Mouse (Mus musculus) E14TG2a.4 (cell line): ENCODE data around the gene Mrpl24.
"Not testable (repeated sequence)": the region's sequence is repeated elsewhere in the genome, so short reads cannot be mapped to it uniquely, and the experiment has no call there.

Source experiments
- H3K27me3 ChIP-seq: 2 replicates; pipeline ENCODE4 v1.6.1; 2014; ENCODE audit warnings: low read length, control low read depth; ENCODE audit not compliant: insufficient read depth
- H3K36me3 ChIP-seq: 2 replicates; pipeline ENCODE4 v1.6.1; 2014; ENCODE audit warnings: low read length, control low read depth; ENCODE audit not compliant: insufficient read depth
- H3K4me1 ChIP-seq: replicated peaks from 2 replicates; pipeline ENCODE4 v1.6.1; 2014; ENCODE audit warnings: low read depth, low read length, control low read depth
- H3K4me3 ChIP-seq: replicated peaks from 2 replicates; pipeline ENCODE4 v1.5.1; 2014; ENCODE audit warnings: mild to moderate bottlenecking, low read length
- H3K9me3 ChIP-seq: 2 replicates; pipeline ENCODE4 v1.6.1; 2014; ENCODE audit warnings: low read length, control low read depth
- CTCF ChIP-seq: conservative IDR thresholded peaks from 2 replicates; pipeline ENCODE4 v1.5.1; 2014; ENCODE audit warnings: low read length
- NANOG ChIP-seq: IDR thresholded peaks from 2 replicates; pipeline ENCODE4 v1.6.1; 2014; ENCODE audit warnings: borderline replicate concordance, low read length, mixed read lengths
- POU5F1 ChIP-seq: IDR thresholded peaks from 2 replicates; pipeline ENCODE4 v1.6.1; 2014; ENCODE audit warnings: low read length, borderline replicate concordance

Mrpl24 gene

DNA sequence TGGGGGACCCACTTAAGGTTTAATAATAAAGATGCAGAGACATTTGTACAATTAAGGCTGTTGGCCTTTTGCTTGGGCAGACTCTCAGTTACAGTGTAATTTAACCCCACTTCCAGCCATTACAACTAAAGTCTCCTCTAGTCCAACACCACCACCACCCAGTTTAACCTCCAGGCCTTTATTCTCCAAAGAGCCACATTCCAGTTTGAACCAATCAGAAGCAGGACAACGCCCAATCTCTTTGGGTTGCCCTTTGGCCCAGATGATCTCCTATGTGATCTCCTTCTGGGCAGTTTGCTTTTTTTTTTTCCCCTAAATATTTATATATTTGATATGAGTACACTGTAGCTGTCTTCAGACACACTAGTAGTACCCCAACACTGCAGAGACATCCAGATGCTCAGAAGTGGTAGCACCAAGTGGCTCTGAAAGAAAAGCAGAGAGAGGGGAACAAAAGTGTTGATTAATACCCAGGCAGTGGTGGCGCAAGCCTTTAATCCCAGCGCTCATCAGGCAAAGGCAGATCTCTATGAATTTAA, 25.9 kb upstream of the Mrpl24 start:
- no peaks in the 10 kb centered on the region for H3K36me3 ChIP-seq
- H3K4me3 ChIP-seq: peak overlapping the region; percentile 18
- TF ChIP-seq CTCF (no peak), NANOG (no peak)
- H3K27me3 ChIP-seq: no peaks in the 10 kb centered on the region
- H3K9me3 ChIP-seq: no peaks in the 10 kb centered on the region
- peaks cover 38% of the 10 kb centered on the region for H3K4me1 ChIP-seq

DNA sequence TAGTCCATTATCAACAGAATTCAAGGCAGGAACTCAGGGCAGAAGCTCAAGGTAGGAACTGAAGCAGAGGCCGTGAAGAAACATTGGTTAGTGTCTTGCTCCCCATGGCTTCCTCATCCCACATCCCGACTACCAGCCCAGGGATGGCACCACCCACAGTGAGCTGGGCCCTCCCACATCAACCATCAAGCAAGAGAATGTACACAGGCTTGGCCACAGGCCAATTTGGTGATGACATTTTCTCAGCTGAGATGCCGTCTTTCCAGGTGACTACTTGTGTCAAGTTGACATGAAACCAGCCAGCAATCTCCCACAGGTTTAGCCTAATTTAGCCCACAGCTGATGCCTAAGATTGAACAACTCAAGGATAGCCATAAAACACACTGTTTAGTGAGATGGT, 20.0 kb upstream of the Mrpl24 start:
- H3K4me3 ChIP-seq: no peak overlapping the region
- H3K9me3 ChIP-seq: no peaks in the 10 kb centered on the region
- H3K36me3 ChIP-seq: no peaks in the 10 kb centered on the region
- no peaks in the 10 kb centered on the region for H3K27me3 ChIP-seq
- H3K4me1 ChIP-seq: peaks cover 32% of the 10 kb centered on the region
- TF ChIP-seq POU5F1 (no peak), NANOG (no peak), CTCF (no peak)

DNA sequence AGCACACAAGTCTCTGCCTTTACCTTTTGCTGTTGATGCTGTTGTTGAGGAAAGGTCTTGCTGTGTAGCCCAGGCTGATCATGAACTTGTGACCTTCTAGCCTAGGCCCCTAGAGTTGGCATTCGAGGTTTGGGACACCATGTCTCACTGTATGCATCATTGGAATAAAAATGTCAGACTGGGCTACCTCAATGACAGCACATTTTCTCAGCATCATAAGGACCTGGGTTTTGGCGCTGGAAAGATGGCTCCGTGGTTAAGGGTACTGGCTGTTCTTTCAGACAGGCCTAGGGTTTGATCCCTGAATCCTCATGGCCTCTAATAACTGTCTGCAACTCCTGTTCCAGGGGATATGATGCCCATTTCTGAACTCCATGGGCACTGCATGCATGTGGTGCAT, 19.5 kb upstream of the Mrpl24 start:
- TF ChIP-seq NANOG: no peak
- TF ChIP-seq POU5F1: no peak
- Histone ChIP-seq H3K36me3 (no peaks in the 10 kb centered on the region), H3K9me3 (no peaks in the 10 kb centered on the region), H3K4me1 (peaks cover 28% of the 10 kb centered on the region), H3K4me3 (no peak overlapping the region), H3K27me3 (no peaks in the 10 kb centered on the region)

DNA sequence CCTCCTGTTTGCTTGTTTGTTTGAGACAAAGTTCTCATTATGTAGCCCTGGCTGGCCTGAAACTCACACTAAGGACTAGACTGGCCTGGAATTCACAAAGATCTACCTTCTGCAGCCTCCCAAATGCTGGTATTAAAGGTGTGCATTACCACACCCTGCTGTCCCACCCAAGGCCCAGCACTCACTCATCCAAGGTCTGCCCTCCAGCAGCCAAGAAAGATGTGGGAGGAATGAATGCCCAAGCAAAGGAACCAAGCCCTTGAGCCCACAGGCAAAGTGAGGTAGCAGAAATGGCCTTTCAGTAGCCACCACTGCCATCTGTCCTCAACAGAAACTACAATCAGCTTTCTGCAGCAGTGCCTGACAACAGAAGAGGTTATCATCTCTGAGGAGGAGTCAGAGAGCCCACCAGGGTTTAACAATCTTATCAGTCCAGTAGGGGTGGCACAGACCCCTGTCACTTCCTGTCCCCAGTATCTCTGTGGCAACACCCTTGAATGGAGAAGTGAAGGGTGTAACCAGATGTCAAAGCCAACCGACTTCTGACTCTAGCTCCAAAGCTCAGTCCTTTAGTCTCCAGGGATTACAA, 18.2 kb upstream of the Mrpl24 start:
- Histone ChIP-seq H3K4me3 (no peak overlapping the region), H3K4me1 (peaks cover 23% of the 10 kb centered on the region), H3K9me3 (no peaks in the 10 kb centered on the region), H3K27me3 (no peaks in the 10 kb centered on the region), H3K36me3 (no peaks in the 10 kb centered on the region)
- TF ChIP-seq NANOG (no peak), CTCF (no peak), POU5F1 (no peak)

DNA sequence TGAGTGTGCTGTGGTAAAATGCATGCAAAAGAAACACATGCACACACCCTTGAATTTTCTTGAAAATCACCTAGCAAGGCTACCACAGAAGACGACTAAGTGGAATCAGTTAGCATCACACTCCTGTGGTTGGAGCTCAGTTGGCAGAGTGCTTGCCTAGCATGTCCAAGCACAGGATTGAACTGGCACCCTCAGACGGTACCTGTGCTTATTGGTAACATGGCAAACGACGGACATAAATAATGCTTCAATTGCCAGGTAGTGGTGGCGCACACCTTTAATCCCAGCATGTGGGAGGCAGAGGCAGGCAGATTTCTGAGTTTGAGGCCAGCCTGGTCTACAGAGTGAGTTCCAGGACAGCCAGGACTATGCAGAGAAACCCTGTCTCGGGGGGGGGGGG, 17.3 kb upstream of the Mrpl24 start:
- H3K27me3 ChIP-seq, H3K9me3 ChIP-seq, H3K36me3 ChIP-seq, H3K4me3 ChIP-seq: not testable (repeated sequence)
- H3K4me1 ChIP-seq: peaks cover 23% of the 10 kb centered on the region

DNA sequence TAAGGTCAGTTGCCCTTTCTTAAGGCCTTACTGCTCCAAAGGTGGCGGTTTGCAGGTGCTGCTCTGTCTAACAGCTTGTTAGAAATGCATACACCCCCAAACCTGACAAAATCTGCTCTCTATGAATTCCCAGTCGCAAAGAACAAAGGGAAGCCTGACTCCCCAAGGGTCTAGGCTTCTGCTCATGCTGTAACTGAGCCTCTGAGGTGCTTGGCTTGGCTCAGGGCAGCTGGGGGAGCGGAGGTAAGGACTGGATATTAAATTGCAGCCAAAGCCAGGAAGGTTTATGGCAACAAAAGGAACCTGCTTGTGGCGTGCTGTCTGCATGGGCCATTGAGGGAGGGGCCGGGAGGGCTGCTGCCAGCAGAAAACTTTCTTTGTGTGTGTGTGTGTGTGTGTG, 15.5 kb upstream of the Mrpl24 start:
- Histone ChIP-seq H3K27me3 (no peaks in the 10 kb centered on the region), H3K4me3 (no peak overlapping the region), H3K9me3 (no peaks in the 10 kb centered on the region), H3K4me1 (peaks cover 36% of the 10 kb centered on the region), H3K36me3 (no peaks in the 10 kb centered on the region)
- TF ChIP-seq POU5F1 (no peak), CTCF (no peak), NANOG (no peak)

DNA sequence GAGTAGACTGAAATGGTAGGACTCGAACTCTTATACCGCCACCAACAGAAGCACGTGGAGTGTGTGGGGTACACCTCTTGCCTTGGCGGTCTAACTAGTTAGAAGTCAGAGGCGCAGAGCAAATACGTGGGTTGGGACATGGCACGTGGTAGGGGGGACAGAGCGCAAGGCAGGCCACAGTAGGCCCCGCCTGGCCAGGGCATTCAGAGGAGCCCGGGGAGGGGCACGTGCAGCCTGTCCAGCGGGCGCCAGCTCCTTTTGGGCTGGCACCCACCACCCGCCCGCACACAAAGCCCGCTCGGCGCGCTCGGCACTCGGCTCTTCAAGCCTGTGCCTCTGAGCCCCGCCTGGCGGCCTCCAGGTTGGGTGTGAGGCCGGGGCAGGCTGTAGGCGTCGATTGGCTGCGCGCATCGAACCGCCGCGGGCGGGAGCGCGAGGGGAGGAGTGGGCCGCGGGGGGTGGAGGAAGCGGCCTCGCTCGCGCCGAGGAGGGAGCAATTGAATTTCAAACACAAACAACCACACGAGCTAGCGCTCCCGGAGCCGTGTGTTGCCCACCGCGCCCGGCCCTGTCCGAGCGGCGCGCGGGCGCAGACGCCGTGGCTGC, 13.3 kb upstream of the Mrpl24 start, which contains the start of gene Hdgf:
Gene Hdgf (plus strand): TSS at position 442 of the 606 bp plus-strand sequence.
- Histone ChIP-seq H3K9me3 (no peaks in the 10 kb centered on the region), H3K36me3 (peaks cover 4% of the 10 kb centered on the region)
- TF ChIP-seq POU5F1 (no peak), NANOG (no peak), CTCF (no peak)

DNA sequence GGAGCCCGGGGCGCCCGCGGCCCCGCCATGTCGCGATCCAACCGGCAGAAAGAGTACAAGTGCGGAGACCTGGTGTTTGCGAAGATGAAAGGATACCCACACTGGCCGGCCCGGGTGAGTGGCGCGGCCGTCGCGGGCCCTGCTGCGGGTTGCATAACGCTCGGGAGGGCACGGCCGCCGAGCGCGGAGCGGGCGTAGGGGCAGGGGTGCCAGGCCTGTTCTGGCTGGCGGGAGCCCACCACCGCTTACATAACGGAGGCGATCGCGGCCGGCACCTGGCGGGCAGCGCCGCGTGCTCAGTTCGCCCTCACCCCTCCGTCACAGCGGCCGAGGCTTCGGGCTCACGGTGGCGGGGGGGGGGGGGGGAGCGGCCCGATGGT, 12.7 kb upstream of the Mrpl24 start:
- no peaks in the 10 kb centered on the region for H3K27me3 ChIP-seq
- TF ChIP-seq NANOG: no peak
- no peak for TF ChIP-seq POU5F1
- TF ChIP-seq CTCF: no peak

More for the DNA sequence above, 13.3 kb upstream of the Mrpl24 start, which contains the start of gene Hdgf:
- peaks cover 47% of the 10 kb centered on the region for H3K4me1 ChIP-seq
- H3K4me3 ChIP-seq: peak within 1 kb of the TSS; percentile 96
- no peaks in the 10 kb centered on the region for H3K27me3 ChIP-seq

More for the DNA sequence above, 12.7 kb upstream of the Mrpl24 start:
- Histone ChIP-seq H3K4me1 (peaks cover 47% of the 10 kb centered on the region), H3K4me3 (peak overlapping the region; percentile 96), H3K9me3 (no peaks in the 10 kb centered on the region), H3K36me3 (peaks cover 10% of the 10 kb centered on the region)
